23 mouse cellular contexts compared by ENCODE assay signal in genomic region chr11:60922195-60922594, GRCm38 (mm10). TPM values are rescaled to one million over a fixed set of nuclear protein-coding genes. Genes with fewer than 3 reads are reported as not detected.
DNase-seq lines count a peak whose midpoint lies in the region; ATAC-seq and TF ChIP-seq lines count a peak whose summit lies in the region.
"Had no signal": no experiment of that assay in that cellular context is flagged by ENCODE, and none has a peak within 500 bp of the region (broad histone marks: within the 10 kb centered on the region; RNA-seq: fewer than 3 reads in every experiment).

No protein-coding gene starts in this region.

- H3K27me3 ChIP-seq in MEL (ENCODE audit: control insufficient read depth in 1 of 2, insufficient read depth in 2 of 2, low read length in 2 of 2): no peaks in the 10 kb centered on the region
- no peaks in the 10 kb centered on the region for H3K27me3 ChIP-seq in liver, embryonic 13.5 days
- no peaks in the 10 kb centered on the region for H3K27me3 ChIP-seq in hindbrain, embryonic 12.5 days
- no peaks in the 10 kb centered on the region for H3K27me3 ChIP-seq in midbrain, embryonic 15.5 days (replicated peaks)
- H3K27me3 ChIP-seq: forebrain, embryonic 13.5 days; hindbrain, embryonic 15.5 days; midbrain, embryonic 12.5 days had no signal

- no peak for TF ChIP-seq RAD21 in MEL (IDR thresholded peaks at IDR 0.05; ENCODE audit: low read depth, low read length)

- no peak overlapping the region for H3K27ac ChIP-seq in MEL (ENCODE audit: control insufficient read depth, low read depth, low read length)
- peak overlapping the region; percentile 81 for H3K27ac ChIP-seq in liver, embryonic 13.5 days
- no peak overlapping the region for H3K27ac ChIP-seq in hindbrain, embryonic 12.5 days
- no peak overlapping the region for H3K27ac ChIP-seq in midbrain, embryonic 15.5 days
- H3K27ac ChIP-seq: forebrain, embryonic 13.5 days; heart, embryonic 10.5 days; hindbrain, embryonic 15.5 days; layer of hippocampus, adult 2 months; limb, embryonic 12.5 days; midbrain, embryonic 12.5 days had no signal

- no peak; a peak in 1 of 4 replicates for TF ChIP-seq EP300 in MEL (IDR thresholded peaks at IDR 0.05; ENCODE audit: low read depth in 1 of 2, low read length in 2 of 2)

- no peak overlapping the region for H3K9ac ChIP-seq in MEL (ENCODE audit: control insufficient read depth, low read depth, low read length, poor library complexity, severe bottlenecking)
- H3K9ac ChIP-seq in liver, embryonic 13.5 days: peak overlapping the region; percentile 10
- no peak overlapping the region for H3K9ac ChIP-seq in hindbrain, embryonic 12.5 days
- no peak overlapping the region for H3K9ac ChIP-seq in midbrain, embryonic 15.5 days
- H3K9ac ChIP-seq: forebrain, embryonic 13.5 days; hindbrain, embryonic 15.5 days; limb, embryonic 12.5 days; lung, embryonic 14.5 days; midbrain, embryonic 12.5 days had no signal

- no peak for TF ChIP-seq CTCF in MEL (IDR thresholded peaks at IDR 0.05 in 2 of 3, conservative IDR thresholded peaks at IDR 0.05 in 1 of 3; ENCODE audit: control insufficient read depth in 1 of 3, insufficient read depth in 1 of 3, low read depth in 2 of 3, low read length in 3 of 3, poor library complexity in 1 of 3, severe bottlenecking in 1 of 3)

- H3K79me2 ChIP-seq in MEL (ENCODE audit: control insufficient read depth, insufficient read depth, low read length, poor library complexity): peaks cover 4% of the 10 kb centered on the region

- no peak for DNase-seq in MEL (ENCODE audit: low read depth, low spot score)
- DNase-seq in liver, embryonic 13.5 days: peak; percentile 64
- DNase-seq in kidney, adult 18-20 months: no peak
- DNase-seq in yolk sac, embryonic 10.5 days (ENCODE audit: low spot score): no peak
- DNase-seq: adrenal gland, postnatal 25 days; cerebellum, adult 11 months; cerebellum, adult 9-11 months; heart, postnatal 4 days; kidney, adult 8-10 months; kidney, postnatal 25 days; layer of hippocampus, postnatal 36 days; lung, embryonic 14.5 days; thymus, postnatal 25 days had no signal

- TF ChIP-seq POLR2A in MEL (IDR thresholded peaks at IDR 0.05; ENCODE audit: control insufficient read depth in 1 of 2, insufficient read depth in 1 of 2, low read depth in 1 of 2, low read length in 2 of 2, poor library complexity in 1 of 2): no peak

- H3K4me1 ChIP-seq in MEL (ENCODE audit: control insufficient read depth in 1 of 2, insufficient read depth in 2 of 2, low read length in 2 of 2): peaks cover 8 to 18% of the 10 kb centered on the region in 2 experiments
- H3K4me1 ChIP-seq in liver, embryonic 13.5 days (replicated peaks): peaks cover 87% of the 10 kb centered on the region
- H3K4me1 ChIP-seq in hindbrain, embryonic 12.5 days: no peaks in the 10 kb centered on the region; the same call in 1 of the 2 replicates
- peaks cover 4% of the 10 kb centered on the region for H3K4me1 ChIP-seq in midbrain, embryonic 15.5 days

- 43% methylated on average over 1 of the region's 1 CpGs for WGBS in liver, embryonic 13.5 days (ENCODE audit: insufficient replicate concordance)
- WGBS in hindbrain, embryonic 12.5 days: 81% methylated on average over 1 of the region's 1 CpGs
- whole genome bisulfite sequencing in midbrain, embryonic 15.5 days: 70% methylated on average over 1 of the region's 1 CpGs

- peak overlapping the region; percentile 45 for H3K4me2 ChIP-seq in liver, embryonic 13.5 days
- no peak overlapping the region for H3K4me2 ChIP-seq in hindbrain, embryonic 12.5 days (replicated peaks)
- H3K4me2 ChIP-seq in midbrain, embryonic 15.5 days: no peak overlapping the region
- H3K4me2 ChIP-seq: forebrain, embryonic 13.5 days; hindbrain, embryonic 15.5 days; limb, embryonic 12.5 days; lung, embryonic 14.5 days; midbrain, embryonic 12.5 days had no signal

- ATAC-seq in erythroblast, adult 5-6 weeks (replicated peaks; ENCODE audit: low FRiP score, poor library complexity, severe bottlenecking): peak; percentile 63
- peak; percentile 73 for ATAC-seq in liver, embryonic 13.5 days (ENCODE audit: low read depth)
- ATAC-seq in hindbrain, embryonic 12.5 days (ENCODE audit: low FRiP score): no peak
- no peak for ATAC-seq in midbrain, embryonic 15.5 days (replicated peaks)
- ATAC-seq: forebrain, embryonic 13.5 days had no signal

- H3K9me3 ChIP-seq in MEL (replicated peaks; ENCODE audit: insufficient read depth, low read length): no peaks in the 10 kb centered on the region
- no peaks in the 10 kb centered on the region for H3K9me3 ChIP-seq in liver, embryonic 13.5 days (replicated peaks)
- H3K9me3 ChIP-seq in hindbrain, embryonic 12.5 days (replicated peaks): no peaks in the 10 kb centered on the region
- H3K9me3 ChIP-seq in midbrain, embryonic 15.5 days: no peaks in the 10 kb centered on the region
- H3K9me3 ChIP-seq: forebrain, embryonic 13.5 days; G1E; heart, embryonic 10.5 days; hindbrain, embryonic 15.5 days; limb, embryonic 12.5 days; midbrain, embryonic 12.5 days had no signal

- no peak overlapping the region for H3K4me3 ChIP-seq in MEL (ENCODE audit: control insufficient read depth in 1 of 2, insufficient read depth in 1 of 2, low read depth in 2 of 2, low read length in 2 of 2)
- no peak overlapping the region for H3K4me3 ChIP-seq in liver, embryonic 13.5 days (replicated peaks)
- no peak overlapping the region for H3K4me3 ChIP-seq in hindbrain, embryonic 12.5 days
- no peak overlapping the region for H3K4me3 ChIP-seq in midbrain, embryonic 15.5 days
- H3K4me3 ChIP-seq: forebrain, embryonic 13.5 days; heart, embryonic 10.5 days; hindbrain, embryonic 15.5 days; layer of hippocampus, adult 2 months; limb, embryonic 12.5 days; midbrain, embryonic 12.5 days had no signal

- H3K36me3 ChIP-seq in MEL (ENCODE audit: control insufficient read depth in 1 of 2, insufficient read depth in 2 of 2, low read length in 2 of 2): peaks cover 11 to 14% of the 10 kb centered on the region in 2 experiments
- peaks cover 6% of the 10 kb centered on the region for H3K36me3 ChIP-seq in liver, embryonic 13.5 days
- H3K36me3 ChIP-seq in hindbrain, embryonic 12.5 days: 0 out of 2 replicates have a peak, but pooled peaks cover 5% of the 10 kb centered on the region
- H3K36me3 ChIP-seq in midbrain, embryonic 15.5 days (replicated peaks): no peaks in the 10 kb centered on the region
- H3K36me3 ChIP-seq: hindbrain, embryonic 15.5 days; midbrain, embryonic 12.5 days had no signal

TF ChIP-seq in MEL, 35 proteins besides CTCF, POLR2A, EP300 and RAD21:
- TF ChIP-seq ZKSCAN1 (IDR thresholded peaks at IDR 0.05; ENCODE audit: low read depth, low read length): no peak
- peak; percentile 3; the same call in 1 of the 2 replicates for TF ChIP-seq TAL1 (IDR thresholded peaks at IDR 0.05; ENCODE audit: low read length)
- no peak for TF ChIP-seq NELFE (IDR thresholded peaks at IDR 0.05; ENCODE audit: low read depth, low read length)

RNA-seq across cellular contexts. Expression of gene Natd1, which starts 7.6 kb away (rescaled TPM):
- total RNA-seq in MEL (2012; rRNA removed): 3.0 and 3.9 TPM in 2 replicates
- polyA plus RNA-seq in MEL (2012; ENCODE audit: insufficient read depth in 1 of 2, insufficient read length in 2 of 2, low read depth in 1 of 2, low replicate concordance in 2 of 2, missing spikeins in 1 of 2): 10 to 100 TPM in 1 of 2 experiments, not detected in 1; 10.9 TPM
- 6.1 and 7.1 TPM in 2 replicates for total RNA-seq in erythroblast, adult 5-6 weeks (2015; ENCODE audit: low replicate concordance)
- 2.4 and 4.5 TPM in 2 replicates for total RNA-seq in erythroblast, adult 5-6 weeks (2017; ENCODE audit: low replicate concordance)
- 8.6 and 10.5 TPM in 2 replicates for polyA plus RNA-seq in liver, embryonic 13.5 days (2015; fragmentation: Nextera tagmentation; extraction: Ambion mirVana)
- polyA plus RNA-seq in hindbrain, embryonic 12.5 days (2016; fragmentation: Nextera tagmentation; extraction: Ambion mirVana): 26.7 and 28.3 TPM in 2 replicates
- 31.6 and 39.2 TPM in 2 replicates for polyA plus RNA-seq in midbrain, embryonic 15.5 days (2015; fragmentation: Nextera tagmentation; extraction: Ambion mirVana)

RNA-seq across cellular contexts. Expression of gene Map2k3, which starts 9.6 kb away (rescaled TPM):
- total RNA-seq in MEL (2012; rRNA removed): 69.2 and 73.2 TPM in 2 replicates
- 100 to 1,000 TPM; 111 to 132 TPM for polyA plus RNA-seq in MEL (2012; ENCODE audit: insufficient read depth in 1 of 2, insufficient read length in 2 of 2, low read depth in 1 of 2, low replicate concordance in 2 of 2, missing spikeins in 1 of 2)
- total RNA-seq in erythroblast, adult 5-6 weeks (2015; ENCODE audit: low replicate concordance): 28.1 and 29.7 TPM in 2 replicates
- 21.6 and 45.6 TPM in 2 replicates for total RNA-seq in erythroblast, adult 5-6 weeks (2017; ENCODE audit: low replicate concordance)
- 157 and 164 TPM in 2 replicates for polyA plus RNA-seq in liver, embryonic 13.5 days (2015; fragmentation: Nextera tagmentation; extraction: Ambion mirVana)
- polyA plus RNA-seq in hindbrain, embryonic 12.5 days (2016; fragmentation: Nextera tagmentation; extraction: Ambion mirVana): 49.9 and 51.0 TPM in 2 replicates
- 32.0 and 34.0 TPM in 2 replicates for polyA plus RNA-seq in midbrain, embryonic 15.5 days (2015; fragmentation: Nextera tagmentation; extraction: Ambion mirVana)

RNA-seq across cellular contexts. Expression of gene Tmem11, which starts 43.1 kb away (rescaled TPM):
- 90.7 and 125 TPM in 2 replicates for total RNA-seq in MEL (2012; rRNA removed)
- 100 to 1,000 TPM in 1 of 2 experiments, not detected in 1; 117 TPM for polyA plus RNA-seq in MEL (2012; ENCODE audit: insufficient read depth in 1 of 2, insufficient read length in 2 of 2, low read depth in 1 of 2, low replicate concordance in 2 of 2, missing spikeins in 1 of 2)
- 1.9 and 8.8 TPM in 2 replicates for total RNA-seq in erythroblast, adult 5-6 weeks (2015; ENCODE audit: low replicate concordance)
- total RNA-seq in erythroblast, adult 5-6 weeks (2017; ENCODE audit: low replicate concordance): 7.2 and 13.5 TPM in 2 replicates
- polyA plus RNA-seq in liver, embryonic 13.5 days (2015; fragmentation: Nextera tagmentation; extraction: Ambion mirVana): 33.1 and 33.3 TPM in 2 replicates
- 41.5 and 46.5 TPM in 2 replicates for polyA plus RNA-seq in hindbrain, embryonic 12.5 days (2016; fragmentation: Nextera tagmentation; extraction: Ambion mirVana)
- 58.4 and 61.0 TPM in 2 replicates for polyA plus RNA-seq in midbrain, embryonic 15.5 days (2015; fragmentation: Nextera tagmentation; extraction: Ambion mirVana)

Comparison
In these comparisons a context has a peak if more than half of its experiments do, and no peak if none do; other contexts are left out.
1. ATAC-seq: peak in erythroblast, adult 5-6 weeks (single experiment) and liver, embryonic 13.5 days (single experiment); none in hindbrain, embryonic 12.5 days (single experiment) and midbrain, embryonic 15.5 days (single experiment).